Mouse (Mus musculus) liver, embryonic 14.5 days (tissue): ENCODE data around the gene Metap1d. TPM values are rescaled to one million over a fixed set of nuclear protein-coding genes. Genes with fewer than 3 reads are reported as not detected.

Source experiments
- ATAC-seq: fragments of 200-750 bp; cut with Nextera tagmentation; 2 replicates; pipeline ENCODE4 v1.8.0; 2017; ENCODE audit warnings: moderate number of reproducible peaks, mild to moderate bottlenecking, moderate library complexity; ENCODE audit not compliant: insufficient read depth
- DNase-seq, 3 experiments: peaks; one replicate each; pipeline ENCODE4 v3.0.0-alpha.2; 2012 to 2013; ENCODE audit warnings: low read depth in 3 of 3, low spot score in 3 of 3
- H3K27ac ChIP-seq: fragments of 300-500 bp; sonication (generic); 2 replicates; pipeline ENCODE4 v1.5.1; 2014; ENCODE audit warnings: moderate library complexity, mild to moderate bottlenecking, control low read depth, inconsistent platforms
- H3K27me3 ChIP-seq: fragments of 300-500 bp; sonication (generic); 2 replicates; pipeline ENCODE4 v1.6.1; 2014; ENCODE audit warnings: mild to moderate bottlenecking, low read length, moderate library complexity; ENCODE audit not compliant: control insufficient read depth, insufficient read depth
- H3K36me3 ChIP-seq: fragments of 300-500 bp; sonication (generic); replicated peaks from 2 replicates; pipeline ENCODE4 v1.6.1; 2014; ENCODE audit warnings: low read depth; ENCODE audit not compliant: control insufficient read depth, insufficient read depth
- H3K4me1 ChIP-seq, 2 experiments: fragments of 200-500 bp in 1 of 2; fragments of 300-500 bp in 1 of 2; sonication (generic) in 1 of 2; replicated peaks; 2 replicates each; pipeline ENCODE4 v1.6.1; 2012 to 2014; ENCODE audit warnings: antibody characterized with exemption in 1 of 2, inconsistent platforms in 1 of 2, low read length in 1 of 2; ENCODE audit not compliant: control insufficient read depth in 2 of 2, insufficient read depth in 2 of 2
- H3K4me2 ChIP-seq: fragments of 300-500 bp; sonication (generic); 2 replicates; pipeline ENCODE4 v1.6.1; 2014; ENCODE audit warnings: low read depth, mild to moderate bottlenecking, control low read depth, moderate library complexity
- H3K4me3 ChIP-seq, 2 experiments: fragments of 200-500 bp in 1 of 2; fragments of 300-500 bp in 1 of 2; sonication (generic) in 1 of 2; 2 replicates each; pipeline ENCODE4 v1.5.1; 2012 to 2014; ENCODE audit warnings: low read depth in 2 of 2, low read length in 2 of 2, mild to moderate bottlenecking in 2 of 2, control low read depth in 1 of 2, inconsistent platforms in 1 of 2, moderate library complexity in 1 of 2; ENCODE audit not compliant: insufficient read depth in 1 of 2
- H3K9ac ChIP-seq: fragments of 300-500 bp; sonication (generic); replicated peaks from 2 replicates; pipeline ENCODE4 v1.6.1; 2014; ENCODE audit warnings: mild to moderate bottlenecking, control low read depth, moderate library complexity
- H3K9me3 ChIP-seq: fragments of 300-500 bp; sonication (generic); 2 replicates; pipeline ENCODE4 v1.6.1; 2016; ENCODE audit warnings: low read length, mixed read lengths; ENCODE audit not compliant: control insufficient read depth
- CTCF ChIP-seq: IDR thresholded peaks from 2 replicates; pipeline ENCODE4 v1.5.1; 2016; ENCODE audit warnings: antibody characterized with exemption, low read depth, control low read depth
- EP300 ChIP-seq: IDR thresholded peaks from 2 replicates; pipeline ENCODE4 v1.6.1; 2016; ENCODE audit warnings: antibody characterized with exemption, low read depth
- WGBS: fragments of 180-500 bp; shearing (Covaris S2); extraction: QIAGEN DNeasy Blood & Tissue Kit; methylation state at CpG from one replicate; pipeline ENCODE4 v1.1.7; 2014; ENCODE audit not compliant: insufficient replicate concordance; 5-methylcytosine and 5-hydroxymethylcytosine counted together
- polyA plus RNA-seq, 2 experiments: library from polyadenylated mRNA; depleted of rRNA in 1 of 2; stranded (reverse) in 1 of 2; unstranded in 1 of 2; fragments of >200 nt; fragmentation: Nextera tagmentation in 1 of 2; extraction: Ambion mirVana in 1 of 2; gene quantifications; 2 replicates each; pipeline versions ENCODE4 v1.2.1 to v1.2.3; 2012 to 2014

The Metap1d gene
- polyA plus RNA-seq, 2 experiments: 22.2 to 29.9 TPM

DNA sequence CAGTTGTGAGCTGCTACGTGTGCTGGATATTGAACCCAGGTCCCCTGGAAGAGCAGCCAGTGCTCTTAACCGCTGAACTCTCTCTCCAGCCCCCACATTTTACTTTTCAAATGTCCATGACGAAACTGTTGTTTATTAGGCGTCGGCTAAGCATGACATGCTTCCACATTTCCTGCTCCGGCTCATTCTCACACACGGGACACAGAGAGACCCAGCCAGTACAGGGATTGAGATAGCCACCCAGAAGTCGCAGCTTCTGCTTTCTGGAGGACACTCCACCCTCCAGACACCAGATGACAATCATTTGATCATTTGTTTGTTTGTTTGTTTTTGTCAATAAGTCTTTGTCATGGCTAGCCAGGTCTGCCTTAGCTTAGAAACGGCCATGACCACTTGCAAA, 51.8 kb downstream of the Metap1d start:
- Histone ChIP-seq H3K9ac (no peak overlapping the region), H3K9me3 (no peaks in the 10 kb centered on the region), H3K4me1 (no peaks in the 10 kb centered on the region), H3K27me3 (no peaks in the 10 kb centered on the region), H3K36me3 (no peaks in the 10 kb centered on the region), H3K4me3 (no peak overlapping the region), H3K4me2 (no peak overlapping the region), H3K27ac (no peak overlapping the region)
- 69% methylated on average over 9 of the region's 9 CpGs for WGBS
- ATAC-seq: no peak
- no peak for TF ChIP-seq CTCF
- no peak for TF ChIP-seq EP300
- no peak for DNase-seq

DNA sequence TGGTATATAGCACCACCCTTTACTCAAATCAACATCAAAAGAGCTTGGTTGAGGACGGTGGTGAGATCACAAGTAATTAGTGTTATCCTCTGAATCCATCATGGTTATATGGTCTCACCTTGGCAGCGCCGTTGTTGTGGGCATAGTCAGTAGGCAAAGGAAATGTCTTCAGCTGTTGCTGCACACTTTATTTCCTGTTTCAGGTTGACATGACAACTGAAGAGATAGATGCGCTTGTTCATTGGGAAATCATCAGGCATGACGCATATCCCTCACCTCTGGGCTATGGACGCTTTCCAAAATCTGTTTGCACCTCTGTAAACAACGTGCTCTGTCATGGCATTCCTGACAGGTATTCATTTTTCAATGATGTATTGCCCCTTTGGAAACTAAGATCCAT, 58.1 kb downstream of the Metap1d start:
- Histone ChIP-seq H3K9me3 (no peaks in the 10 kb centered on the region), H3K4me3 (no peak overlapping the region), H3K4me1 (no peaks in the 10 kb centered on the region), H3K4me2 (no peak overlapping the region), H3K9ac (no peak overlapping the region), H3K27me3 (no peaks in the 10 kb centered on the region), H3K27ac (no peak overlapping the region), H3K36me3 (no peaks in the 10 kb centered on the region)
- ATAC-seq (no peak), DNase-seq (no peak)
- TF ChIP-seq CTCF (no peak), EP300 (no peak)
- WGBS: 83% methylated on average over 7 of the region's 7 CpGs

DNA sequence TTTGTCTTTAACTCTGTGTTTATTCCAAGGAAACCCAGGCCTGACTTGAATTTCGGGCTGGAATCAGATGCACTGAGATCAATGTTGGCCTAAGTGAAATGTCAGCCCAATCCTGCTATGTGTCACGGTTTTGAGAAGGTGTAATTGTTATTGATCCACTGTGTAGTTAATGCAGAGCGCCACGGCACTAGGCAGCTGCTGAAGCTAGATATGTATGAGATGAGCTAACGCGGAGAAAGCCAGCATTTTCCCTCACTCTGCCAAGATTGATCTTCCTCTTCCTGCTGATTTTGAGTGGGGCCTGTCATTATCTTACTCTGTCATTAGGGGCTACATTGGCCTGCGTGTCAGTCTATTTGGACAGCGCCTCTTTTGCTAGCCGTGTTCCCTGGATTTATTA, 59.2 kb downstream of the Metap1d start:
- Histone ChIP-seq H3K9me3 (no peaks in the 10 kb centered on the region), H3K4me2 (no peak overlapping the region), H3K9ac (no peak overlapping the region), H3K4me3 (no peak overlapping the region), H3K36me3 (no peaks in the 10 kb centered on the region), H3K27ac (no peak overlapping the region), H3K4me1 (no peaks in the 10 kb centered on the region), H3K27me3 (no peaks in the 10 kb centered on the region)
- 82% methylated on average over 9 of the region's 9 CpGs for WGBS
- TF ChIP-seq EP300: no peak
- no peak for TF ChIP-seq CTCF
- ATAC-seq (no peak), DNase-seq (no peak)

DNA sequence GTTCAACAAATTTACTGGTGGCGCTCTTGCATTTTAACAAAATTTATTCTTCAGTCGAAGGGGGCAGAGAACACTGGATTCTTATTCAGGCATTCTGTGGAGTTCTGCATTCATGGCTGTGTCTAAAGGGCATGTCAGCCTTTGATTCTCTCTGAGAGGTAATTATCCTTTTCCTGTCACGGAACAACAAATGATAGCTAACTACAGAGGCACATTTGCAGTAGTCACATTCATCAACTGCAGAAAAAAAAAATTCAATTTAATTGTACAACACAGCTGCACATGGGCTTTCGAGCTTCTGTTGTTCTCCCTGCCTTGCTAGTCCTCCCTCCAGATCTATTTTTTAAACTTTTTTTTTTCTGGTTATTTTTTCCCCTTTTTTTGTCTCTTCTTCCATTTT, 63.9 kb downstream of the Metap1d start:
- ATAC-seq (no peak), DNase-seq (no peak)
- H3K27me3 ChIP-seq: no peaks in the 10 kb centered on the region
- no peaks in the 10 kb centered on the region for H3K36me3 ChIP-seq
- TF ChIP-seq EP300 (no peak), CTCF (no peak)
- WGBS: 70% methylated on average over 4 of the region's 4 CpGs
- H3K4me1 ChIP-seq: no peaks in the 10 kb centered on the region
- H3K4me2 ChIP-seq: no peak overlapping the region
- H3K9ac ChIP-seq: no peak overlapping the region
- no peak overlapping the region for H3K4me3 ChIP-seq
- H3K27ac ChIP-seq: no peak overlapping the region
- H3K9me3 ChIP-seq: no peaks in the 10 kb centered on the region

DNA sequence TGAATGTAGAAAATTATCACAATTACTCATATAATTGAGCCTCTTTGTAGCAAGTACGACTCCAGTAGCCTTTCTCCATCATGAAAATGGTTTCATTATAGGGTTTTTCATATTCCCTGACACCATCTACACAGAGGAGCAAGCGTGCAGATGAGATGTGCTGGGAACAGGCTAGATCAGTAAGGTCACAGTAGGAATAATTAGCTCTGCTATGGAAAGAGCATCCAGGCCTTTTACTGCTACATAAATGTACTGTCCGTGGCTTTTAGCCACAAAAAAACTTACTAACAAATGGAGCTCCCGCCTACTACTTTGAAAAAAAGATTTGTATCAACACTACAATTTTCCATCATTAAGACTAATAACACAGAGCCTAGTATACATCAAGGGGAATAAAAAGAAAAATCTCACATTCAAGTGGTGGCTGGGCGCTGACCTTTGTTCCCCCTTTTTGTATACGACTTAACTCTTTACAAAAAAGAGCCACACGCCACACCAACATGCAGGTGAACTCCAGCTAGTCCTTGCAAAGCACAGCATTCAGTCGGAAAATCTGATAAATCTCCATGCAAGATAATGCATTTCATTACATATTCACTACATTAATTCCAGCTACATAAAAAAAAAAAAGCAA, 64.5 kb downstream of the Metap1d start:
- Histone ChIP-seq H3K4me1 (no peaks in the 10 kb centered on the region), H3K36me3 (no peaks in the 10 kb centered on the region), H3K9me3 (no peaks in the 10 kb centered on the region), H3K4me2 (no peak overlapping the region), H3K9ac (no peak overlapping the region), H3K4me3 (no peak overlapping the region), H3K27ac (no peak overlapping the region), H3K27me3 (no peaks in the 10 kb centered on the region)
- TF ChIP-seq EP300 (no peak), CTCF (no peak)
- 75% methylated on average over 8 of the region's 8 CpGs for WGBS
- DNase-seq: no peak
- ATAC-seq: no peak
